16 mouse cellular contexts compared by ENCODE assay signal in the genomic region with DNA sequence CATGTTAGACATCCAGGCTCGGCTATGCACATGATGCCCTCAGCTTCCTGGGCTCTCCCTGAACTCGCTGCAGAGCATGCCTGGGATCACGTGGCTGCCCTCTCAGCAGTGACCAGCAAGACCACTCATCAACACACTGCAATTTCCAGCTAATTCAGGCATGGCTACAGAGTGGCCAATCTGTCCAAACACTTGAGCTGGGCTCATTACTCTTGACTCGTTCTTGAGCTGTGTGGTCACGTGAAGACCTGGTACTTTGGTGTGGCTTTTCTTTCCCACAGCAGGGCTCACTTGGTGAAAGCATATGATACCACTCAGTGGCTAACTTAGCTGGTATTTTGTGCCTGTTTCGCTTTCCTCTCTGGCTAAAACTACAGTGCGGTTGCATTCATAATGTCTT.
"Had no signal": no experiment of that assay in that cellular context is flagged by ENCODE, and none has a peak within 500 bp of the region (broad histone marks: within the 10 kb centered on the region; RNA-seq: fewer than 3 reads in every experiment).

No protein-coding gene starts in this region.

- H3K27me3 ChIP-seq: liver, embryonic 12.5 days; lung, embryonic 15.5 days; neural tube, embryonic 13.5 days; neural tube, embryonic 15.5 days; stomach, embryonic 15.5 days had no signal

- H3K4me2 ChIP-seq: limb, embryonic 15.5 days; liver, embryonic 12.5 days; lung, embryonic 15.5 days; midbrain, embryonic 12.5 days; neural tube, embryonic 13.5 days; neural tube, embryonic 15.5 days; stomach, embryonic 15.5 days had no signal

- H3K27ac ChIP-seq: limb, embryonic 15.5 days; liver, embryonic 12.5 days; liver, embryonic 14.5 days; lung, embryonic 15.5 days; midbrain, embryonic 12.5 days; neural tube, embryonic 13.5 days; neural tube, embryonic 15.5 days; stomach, embryonic 15.5 days; stomach, postnatal 0 days had no signal

- H3K9me3 ChIP-seq: limb, embryonic 15.5 days; liver, embryonic 12.5 days; lung, embryonic 15.5 days; midbrain, embryonic 12.5 days; neural tube, embryonic 13.5 days; neural tube, embryonic 15.5 days; stomach, embryonic 15.5 days had no signal

- DNase-seq: midbrain, embryonic 14.5 days; right cerebral cortex, postnatal 14 days; thymus, adult 2 months; thymus, postnatal 25 days; thymus, postnatal 4 days had no signal

- ATAC-seq: liver, embryonic 12.5 days; midbrain, embryonic 16.5 days had no signal

- H3K9ac ChIP-seq: limb, embryonic 15.5 days; liver, embryonic 12.5 days; liver, embryonic 14.5 days; lung, embryonic 15.5 days; midbrain, embryonic 12.5 days; neural tube, embryonic 13.5 days; neural tube, embryonic 15.5 days; stomach, embryonic 15.5 days had no signal

- H3K4me3 ChIP-seq: limb, embryonic 15.5 days; liver, embryonic 12.5 days; lung, embryonic 15.5 days; midbrain, embryonic 12.5 days; myocyte; neural tube, embryonic 13.5 days; neural tube, embryonic 15.5 days; stomach, embryonic 15.5 days had no signal

- H3K36me3 ChIP-seq: limb, embryonic 15.5 days; liver, embryonic 12.5 days; lung, embryonic 15.5 days; midbrain, embryonic 12.5 days; neural tube, embryonic 13.5 days; neural tube, embryonic 15.5 days; stomach, embryonic 15.5 days had no signal
